Mouse (Mus musculus) liver, postnatal 0 days (tissue): Measurements from ENCODE around the gene Orm1.

Source experiments
- CTCF ChIP-seq: sonication (generic); IDR thresholded peaks from 2 replicates; pipeline ENCODE4 v1.5.1; 2016; ENCODE audit warnings: antibody characterized with exemption, low read depth
- EP300 ChIP-seq: IDR thresholded peaks from 2 replicates; pipeline ENCODE4 v1.6.1; 2016; ENCODE audit warnings: antibody characterized with exemption, low read depth, mild to moderate bottlenecking

GRCm38 (mm10) chr4:63383474-63383873 lies 39.1 kb downstream of the Orm1 start:
- TF ChIP-seq CTCF (no peak), EP300 (no peak)
